21 mouse cellular contexts compared by ENCODE assay signal in the genomic region with DNA sequence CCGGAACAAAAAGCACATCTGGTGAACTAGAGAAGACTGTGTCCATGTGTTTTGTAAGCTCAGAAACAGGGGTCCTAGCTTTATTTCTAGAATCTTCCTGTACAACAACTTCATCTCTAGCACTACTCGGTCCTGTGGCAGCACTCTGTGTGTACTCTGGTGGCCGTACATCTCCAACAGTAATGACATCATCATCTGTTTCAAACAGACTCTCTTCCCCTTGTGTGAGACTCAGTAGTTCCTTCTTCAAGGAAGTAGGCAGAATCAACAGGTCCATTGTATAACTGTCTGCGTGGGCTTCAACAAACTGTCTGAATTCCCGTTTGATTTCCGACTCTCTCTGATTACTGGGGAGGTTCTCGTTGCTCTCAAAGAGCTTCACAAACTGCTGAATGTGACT. TPM values are rescaled to one million over a fixed set of nuclear protein-coding genes. Genes with fewer than 3 reads are reported as not detected.
A peak's percentile ranks its signal among the peaks of the same experiment; 100 is the strongest.
DNase-seq lines count a peak whose midpoint lies in the region; ATAC-seq lines count a peak whose summit lies in the region.
"Had no signal": no experiment of that assay in that cellular context is flagged by ENCODE, and none has a peak within 500 bp of the region (broad histone marks: within the 10 kb centered on the region; RNA-seq: fewer than 3 reads in every experiment).

No protein-coding gene starts in this region.

- H3K4me2 ChIP-seq in heart, embryonic 12.5 days, result no peak overlapping the region
- no peak overlapping the region for H3K4me2 ChIP-seq in limb, embryonic 15.5 days
- H3K4me2 ChIP-seq in liver, embryonic 11.5 days, result no peak overlapping the region
- H3K4me2 ChIP-seq: hindbrain, embryonic 13.5 days; limb, embryonic 12.5 days; liver, embryonic 13.5 days; lung, embryonic 14.5 days had no signal

- H3K9ac ChIP-seq in heart, embryonic 12.5 days, result no peak overlapping the region
- H3K9ac ChIP-seq in limb, embryonic 15.5 days, result no peak overlapping the region
- H3K9ac ChIP-seq in liver, embryonic 11.5 days (ENCODE audit: low read depth, low read length), result no peak overlapping the region
- H3K9ac ChIP-seq: hindbrain, embryonic 13.5 days; limb, embryonic 12.5 days; liver, embryonic 13.5 days; lung, embryonic 14.5 days had no signal

- DNase-seq in heart, postnatal 25 days (ENCODE audit: low spot score), result no peak
- DNase-seq in limb, embryonic 10.5 days (ENCODE audit: low spot score), result no peak
- peak; percentile 30 for DNase-seq in brain, adult 2 months (ENCODE audit: low read depth, low spot score)
- no peak for DNase-seq in liver, embryonic 11.5 days (ENCODE audit: low spot score)
- DNase-seq: adrenal gland, postnatal 36 days; cerebellum, adult 18-20 months; cerebellum, postnatal 14 days; kidney, adult 2 months; layer of hippocampus, postnatal 36 days; liver, embryonic 13.5 days; lung, embryonic 14.5 days had no signal

- WGBS in heart, embryonic 12.5 days, result 66% methylated on average over 7 of the region's 7 CpGs
- WGBS in limb, embryonic 15.5 days, result 81% methylated on average over 7 of the region's 7 CpGs
- WGBS in limb, embryonic 10.5 days, result 94% methylated on average over 7 of the region's 7 CpGs
- WGBS in liver, embryonic 11.5 days, result 88% methylated on average over 7 of the region's 7 CpGs

- peaks cover 42% of the 10 kb centered on the region for H3K4me1 ChIP-seq in heart, embryonic 12.5 days (replicated peaks)
- peaks cover 4% of the 10 kb centered on the region; the same call in 1 of the 2 replicates for H3K4me1 ChIP-seq in limb, embryonic 15.5 days
- no peaks in the 10 kb centered on the region for H3K4me1 ChIP-seq in limb, embryonic 10.5 days
- H3K4me1 ChIP-seq in liver, embryonic 11.5 days (replicated peaks; ENCODE audit: control insufficient read depth, insufficient read depth, low read length), result no peaks in the 10 kb centered on the region

- H3K36me3 ChIP-seq in heart, embryonic 12.5 days, result peaks cover 23% of the 10 kb centered on the region
- H3K36me3 ChIP-seq in limb, embryonic 15.5 days, result peaks cover 20% of the 10 kb centered on the region
- peaks cover 42% of the 10 kb centered on the region for H3K36me3 ChIP-seq in limb, embryonic 10.5 days
- peaks cover 11% of the 10 kb centered on the region; the same call in 1 of the 2 replicates for H3K36me3 ChIP-seq in liver, embryonic 11.5 days (ENCODE audit: control insufficient read depth, insufficient read depth, low read length)

- intact Hi-C loops in heart, postnatal 25 days (cut with DNase I), result no loop called here

- H3K27ac ChIP-seq in heart, embryonic 12.5 days (ENCODE audit: poor library complexity, severe bottlenecking), result peak overlapping the region; percentile 44; the same call in 1 of the 2 replicates
- H3K27ac ChIP-seq in limb, embryonic 15.5 days, result 0 out of 2 replicates have a peak overlapping the region, but pooled peaks have one; percentile 11
- no peak overlapping the region for H3K27ac ChIP-seq in limb, embryonic 10.5 days
- no peak overlapping the region for H3K27ac ChIP-seq in liver, embryonic 11.5 days (ENCODE audit: low read depth, low read length)
- H3K27ac ChIP-seq: hindbrain, embryonic 13.5 days; kidney, postnatal 0 days; limb, embryonic 12.5 days; liver, embryonic 13.5 days; macrophage; midbrain, embryonic 10.5 days had no signal

- no peaks in the 10 kb centered on the region for H3K27me3 ChIP-seq in heart, embryonic 12.5 days (replicated peaks)
- no peaks in the 10 kb centered on the region for H3K27me3 ChIP-seq in limb, embryonic 15.5 days
- H3K27me3 ChIP-seq in limb, embryonic 10.5 days (ENCODE audit: low read depth, poor library complexity, severe bottlenecking), result no peaks in the 10 kb centered on the region
- no peaks in the 10 kb centered on the region for H3K27me3 ChIP-seq in liver, embryonic 11.5 days (replicated peaks; ENCODE audit: control insufficient read depth, insufficient read depth, low read length)
- H3K27me3 ChIP-seq: hindbrain, embryonic 13.5 days; limb, embryonic 12.5 days; liver, embryonic 13.5 days; Patski had no signal

- H3K4me3 ChIP-seq in heart, embryonic 12.5 days, result no peak overlapping the region
- no peak overlapping the region for H3K4me3 ChIP-seq in limb, embryonic 15.5 days
- H3K4me3 ChIP-seq in limb, embryonic 10.5 days, result no peak overlapping the region
- H3K4me3 ChIP-seq in liver, embryonic 11.5 days (ENCODE audit: low read depth, low read length), result no peak overlapping the region
- H3K4me3 ChIP-seq: hindbrain, embryonic 13.5 days; limb, embryonic 12.5 days; liver, embryonic 13.5 days; midbrain, embryonic 10.5 days had no signal

- no peak for ATAC-seq in heart, embryonic 12.5 days (ENCODE audit: insufficient number of reproducible peaks, low FRiP score)
- no peak for ATAC-seq in limb, embryonic 15.5 days (ENCODE audit: insufficient number of reproducible peaks, low FRiP score, low TSS enrichment, low read depth)
- peak; percentile 51; the same call in 1 of the 2 replicates for ATAC-seq in monocyte, adult 5-6 weeks (replicated peaks; ENCODE audit: insufficient number of reproducible peaks, low FRiP score, low TSS enrichment, poor library complexity, severe bottlenecking)
- no peak for ATAC-seq in liver, embryonic 11.5 days (replicated peaks; ENCODE audit: low FRiP score)
- ATAC-seq: Patski had no signal

- no peaks in the 10 kb centered on the region for H3K9me3 ChIP-seq in heart, embryonic 12.5 days (replicated peaks)
- no peaks in the 10 kb centered on the region for H3K9me3 ChIP-seq in limb, embryonic 15.5 days
- no peaks in the 10 kb centered on the region for H3K9me3 ChIP-seq in limb, embryonic 10.5 days (replicated peaks)
- H3K9me3 ChIP-seq in liver, embryonic 11.5 days (ENCODE audit: control insufficient read depth, low read length), result no peaks in the 10 kb centered on the region
- H3K9me3 ChIP-seq: G1E; hindbrain, embryonic 13.5 days; limb, embryonic 12.5 days; liver, embryonic 13.5 days; midbrain, embryonic 10.5 days had no signal

RNA-seq across cellular contexts. Expression of a gene that starts 23.5 kb away (rescaled TPM):
- 8.5 and 9.7 TPM in 2 replicates for polyA plus RNA-seq in heart, embryonic 12.5 days (2016; fragmentation: Nextera tagmentation; extraction: Ambion mirVana)
- total RNA-seq in heart, postnatal 25 days (2021), result 10 to 100 TPM; 15.7 to 16.9 TPM
- polyA plus RNA-seq in limb, embryonic 15.5 days (2015; fragmentation: Nextera tagmentation; extraction: Ambion mirVana), result 7.9 and 9.5 TPM in 2 replicates
- polyA plus RNA-seq in limb, embryonic 10.5 days (2016; fragmentation: Nextera tagmentation; extraction: Ambion mirVana), result 9.0 and 11.1 TPM in 2 replicates
- 50.6 to 62.5 TPM (median 51.5 TPM) in 3 replicates for total RNA-seq in monocyte, adult 5-6 weeks (2017)
- 6.6 and 7.8 TPM in 2 replicates for polyA plus RNA-seq in liver, embryonic 11.5 days (2014; fragmentation: Nextera tagmentation; extraction: Ambion mirVana)

Comparison
In these comparisons a context has a peak if more than half of its experiments do, and no peak if none do; other contexts are left out.
1. H3K27ac ChIP-seq: peak in heart, embryonic 12.5 days (single experiment) and limb, embryonic 15.5 days (single experiment); none in limb, embryonic 10.5 days (single experiment) and liver, embryonic 11.5 days (single experiment).